Mouse (Mus musculus) C2C12 (cell line): Measurements from ENCODE around the gene Bag1. TPM values are rescaled to one million over a fixed set of nuclear protein-coding genes. Genes with fewer than 3 reads are reported as not detected.

ENCODE experiments used
- H3K27me3 ChIP-seq: one replicate; pipeline ENCODE4 v1.6.1; 2011; ENCODE audit not compliant: control insufficient read depth, insufficient read depth, insufficient read length
- H3K36me3 ChIP-seq: one replicate; pipeline ENCODE4 v1.6.1; 2011; ENCODE audit not compliant: control insufficient read depth, insufficient read depth
- H3K4me3 ChIP-seq: one replicate; pipeline ENCODE4 v1.5.1; 2011; ENCODE audit warnings: mild to moderate bottlenecking, control low read depth; ENCODE audit not compliant: poor library complexity, insufficient read depth, severe bottlenecking
- H3K79me2 ChIP-seq: one replicate; pipeline ENCODE4 v1.6.1; 2011; ENCODE audit not compliant: control insufficient read depth, insufficient read depth
- H3K79me3 ChIP-seq: one replicate; pipeline ENCODE4 v1.6.1; 2011; ENCODE audit warnings: low read depth, control low read depth
- H3ac ChIP-seq: one replicate; pipeline ENCODE3; 2011; ENCODE audit warnings: low read depth; ENCODE audit not compliant: control insufficient read depth, insufficient read length
- CEBPB ChIP-seq: IDR thresholded peaks from one replicate; pipeline ENCODE4 v1.6.1; 2011; ENCODE audit warnings: low read depth, mild to moderate bottlenecking, control low read depth, moderate library complexity
- CTCF ChIP-seq: IDR thresholded peaks from one replicate; pipeline ENCODE4 v1.5.1; 2011; ENCODE audit not compliant: control insufficient read depth, insufficient read depth, insufficient read length
- FOSL1 ChIP-seq: IDR thresholded peaks from one replicate; pipeline ENCODE4 v1.8.0; 2011; ENCODE audit warnings: mild to moderate bottlenecking, low read length; ENCODE audit not compliant: poor library complexity, insufficient read depth, severe bottlenecking
- MAX ChIP-seq: IDR thresholded peaks from one replicate; pipeline ENCODE4 v1.6.1; 2011; ENCODE audit warnings: mild to moderate bottlenecking, control low read depth
- MYOD1 ChIP-seq: IDR thresholded peaks from one replicate; pipeline ENCODE4 v1.6.1; 2011; ENCODE audit warnings: low read depth; ENCODE audit not compliant: control insufficient read depth, insufficient read length
- MYOG ChIP-seq: IDR thresholded peaks from one replicate; pipeline ENCODE4 v1.6.1; 2011; ENCODE audit not compliant: control insufficient read depth, insufficient read length; ENCODE audit errors: extremely low read depth
- USF1 ChIP-seq: IDR thresholded peaks from one replicate; pipeline ENCODE4 v1.6.1; 2011; ENCODE audit warnings: low read depth, mild to moderate bottlenecking, control low read depth, moderate library complexity
- polyA plus RNA-seq: library from polyadenylated mRNA; unstranded; fragments of >200 nt; fragmentation: generic; extraction: Trizol; gene quantifications from one replicate; pipeline ENCODE4 v1.2.1, GENCODE M21; 2012; ENCODE audit warnings: missing spikeins

Gene Bag1
- polyA plus RNA-seq, 1 experiment = 170 TPM

- peaks cover 50% of the 10 kb centered on the region for H3K79me2 ChIP-seq
- no peak for TF ChIP-seq CTCF
- no peak for TF ChIP-seq CEBPB
- TF ChIP-seq MYOG = no peak
- TF ChIP-seq USF1 = no peak
- no peak for TF ChIP-seq MAX
- TF ChIP-seq MYOD1 = no peak
- no peak for TF ChIP-seq FOSL1
- H3K36me3 ChIP-seq = peaks cover 30% of the 10 kb centered on the region
- peaks cover 33% of the 10 kb centered on the region for H3K79me3 ChIP-seq
- H3K4me3 ChIP-seq = peak overlapping the region; percentile 82
- H3ac ChIP-seq = peak overlapping the region; percentile 99
- no peaks in the 10 kb centered on the region for H3K27me3 ChIP-seq
These were observed 21.9 kb upstream of the Bag1 start for GRCm38 (mm10) chr4:40969781-40970591.

- Histone ChIP-seq H3K79me2 (peaks cover 41% of the 10 kb centered on the region), H3K27me3 (no peaks in the 10 kb centered on the region), H3ac (no peak overlapping the region), H3K4me3 (no peak overlapping the region), H3K79me3 (peaks cover 27% of the 10 kb centered on the region), H3K36me3 (peaks cover 33% of the 10 kb centered on the region)
- TF ChIP-seq FOSL1 = no peak
- no peak for TF ChIP-seq MYOD1
- no peak for TF ChIP-seq CTCF
- no peak for TF ChIP-seq MAX
These were observed 21.1 kb upstream of the Bag1 start for GRCm38 (mm10) chr4:40969161-40969560.

DNA sequence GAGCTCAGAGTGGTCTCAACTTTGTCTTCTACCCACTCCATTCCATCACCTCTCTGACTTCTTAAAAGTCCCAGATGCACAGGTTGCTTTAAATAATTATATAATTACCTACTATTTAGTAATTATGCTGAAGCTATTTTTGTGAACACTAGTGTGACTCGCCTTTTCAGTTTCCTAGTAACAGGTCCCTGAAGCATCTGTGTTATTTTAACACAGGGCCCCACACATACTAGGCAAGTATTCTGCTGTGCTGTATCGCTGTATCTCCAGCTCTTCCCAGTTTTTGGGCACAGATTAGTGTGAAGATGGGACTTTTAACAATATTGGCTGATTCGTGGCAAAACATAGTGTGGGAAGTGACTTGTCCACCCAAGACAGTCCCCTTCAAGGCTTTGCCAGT is 15.4 kb upstream of the Bag1 start:
- H3K36me3 ChIP-seq = peaks cover 85% of the 10 kb centered on the region
- H3ac ChIP-seq = no peak overlapping the region
- H3K79me3 ChIP-seq = no peaks in the 10 kb centered on the region
- H3K79me2 ChIP-seq = no peaks in the 10 kb centered on the region
- H3K4me3 ChIP-seq = no peak overlapping the region
- no peaks in the 10 kb centered on the region for H3K27me3 ChIP-seq
- TF ChIP-seq FOSL1 = no peak
- TF ChIP-seq USF1 = no peak
- TF ChIP-seq MAX = no peak
- no peak for TF ChIP-seq CEBPB
- no peak for TF ChIP-seq MYOD1
- no peak for TF ChIP-seq MYOG
- TF ChIP-seq CTCF = no peak

DNA sequence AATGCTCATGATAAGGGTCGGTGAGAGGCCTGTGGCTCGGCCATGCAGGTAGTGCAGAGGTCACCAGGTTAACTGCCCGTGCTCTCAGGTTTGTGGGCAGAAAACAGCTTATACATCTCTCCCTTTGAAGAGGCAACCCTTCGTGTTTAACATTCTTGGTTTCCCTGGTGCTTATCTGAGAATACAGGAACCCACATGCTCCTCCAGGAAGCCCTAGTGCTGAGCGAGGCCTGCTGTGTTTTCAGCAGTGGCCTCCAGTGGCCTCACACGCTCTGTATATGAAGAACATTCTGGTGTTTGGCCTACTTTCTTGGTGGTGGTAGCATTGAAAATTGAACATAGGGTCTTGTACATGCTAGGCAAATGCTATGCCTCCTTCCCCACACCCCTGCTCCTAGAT is 7.8 kb upstream of the Bag1 start:
- no peaks in the 10 kb centered on the region for H3K79me2 ChIP-seq
- H3K27me3 ChIP-seq = no peaks in the 10 kb centered on the region
- H3K4me3 ChIP-seq = no peak overlapping the region
- no peak for TF ChIP-seq USF1
- no peak for TF ChIP-seq CEBPB
- TF ChIP-seq MYOG = no peak
- TF ChIP-seq MYOD1 = no peak
- no peak for TF ChIP-seq MAX
- TF ChIP-seq CTCF = no peak
- no peak for TF ChIP-seq FOSL1
- H3K36me3 ChIP-seq = peaks cover 85% of the 10 kb centered on the region
- no peak overlapping the region for H3ac ChIP-seq
- peaks cover 2% of the 10 kb centered on the region for H3K79me3 ChIP-seq

GRCm38 (mm10) chr4:40953521-40953920 is 5.4 kb upstream of the Bag1 start:
- Histone ChIP-seq H3K27me3 (no peaks in the 10 kb centered on the region), H3K79me2 (peaks cover 18% of the 10 kb centered on the region), H3K36me3 (peaks cover 76% of the 10 kb centered on the region), H3K79me3 (peaks cover 18% of the 10 kb centered on the region), H3ac (no peak overlapping the region), H3K4me3 (no peak overlapping the region)
- TF ChIP-seq USF1 (no peak), CEBPB (no peak), MYOD1 (no peak), MYOG (no peak), CTCF (no peak), FOSL1 (no peak), MAX (no peak)

- peaks cover 62% of the 10 kb centered on the region for H3K36me3 ChIP-seq
- H3K79me2 ChIP-seq = peaks cover 57% of the 10 kb centered on the region
- peaks cover 37% of the 10 kb centered on the region for H3K79me3 ChIP-seq
- H3K27me3 ChIP-seq = no peaks in the 10 kb centered on the region
- H3ac ChIP-seq = peak overlapping the region; percentile 87
- peak overlapping the region; percentile 60 for H3K4me3 ChIP-seq
- TF ChIP-seq MYOG (no peak), CTCF (no peak), MYOD1 (no peak), CEBPB (no peak), FOSL1 (no peak), MAX (no peak), USF1 (no peak)
These were observed 432 bp downstream of the Bag1 start for GRCm38 (mm10) chr4:40947565-40948159.
